Mouse (Mus musculus): ENCODE measurements around the gene Angel2. TPM values are rescaled to one million over a fixed set of nuclear protein-coding genes. Genes with fewer than 3 reads are reported as not detected.
A peak's percentile ranks its signal among the peaks of the same experiment; 100 is the strongest.

Gene Angel2
- polyA plus RNA-seq, 1 experiment = 17.7 TPM

DNA sequence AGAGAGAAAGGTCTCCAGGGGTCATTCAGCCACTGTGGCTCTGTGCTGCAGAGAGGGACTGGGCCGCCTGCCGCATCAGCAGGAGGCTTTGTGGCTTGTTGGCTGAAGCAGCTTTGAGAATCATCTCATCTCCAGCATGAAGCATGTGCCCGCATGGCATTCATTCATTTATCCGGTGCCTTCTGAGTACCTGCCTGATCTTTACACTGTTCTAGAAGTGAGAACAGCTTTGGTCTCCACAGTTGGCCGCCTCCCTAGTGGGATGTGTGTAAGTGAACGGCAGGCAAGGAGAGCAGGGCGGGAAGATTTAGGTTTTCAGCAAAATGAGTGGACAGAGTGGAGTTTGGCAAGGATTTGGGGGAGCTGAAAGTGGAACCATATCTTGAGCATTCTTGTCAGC lies 14.9 kb downstream of the Angel2 start:
- H3K36me3 ChIP-seq (ENCODE audit: control insufficient read depth, insufficient read depth) = peaks cover 41% of the 10 kb centered on the region
- H3K4me2 ChIP-seq (ENCODE audit: low read depth) = no peak overlapping the region
- no peaks in the 10 kb centered on the region for H3K79me2 ChIP-seq (ENCODE audit: control insufficient read depth, insufficient read depth)
- no peak overlapping the region for H3K4me3 ChIP-seq
- no peak for TF ChIP-seq REST (IDR thresholded peaks at IDR 0.05; ENCODE audit: insufficient read depth, insufficient read length)
- TF ChIP-seq MAX (IDR thresholded peaks at IDR 0.05; ENCODE audit: low read depth) = no peak
- TF ChIP-seq MYOG (IDR thresholded peaks at IDR 0.05; ENCODE audit: control insufficient read depth in 1 of 3, insufficient read depth in 1 of 3, insufficient read length in 2 of 3, low read depth in 2 of 3) = no peak
- TF ChIP-seq CEBPB (IDR thresholded peaks at IDR 0.05; ENCODE audit: insufficient read depth, poor library complexity, severe bottlenecking) = no peak
- TF ChIP-seq USF1 (IDR thresholded peaks at IDR 0.05; ENCODE audit: low read depth) = no peak
- TF ChIP-seq POLR2AphosphoS2 (IDR thresholded peaks at IDR 0.05; ENCODE audit: insufficient read length, low read depth) = no peak
- TF ChIP-seq E2F4 (IDR thresholded peaks at IDR 0.05; ENCODE audit: insufficient read depth) = no peak
- no peak for TF ChIP-seq SRF (IDR thresholded peaks at IDR 0.05; ENCODE audit: control insufficient read depth, insufficient read length, low read depth)
- TF ChIP-seq TCF3 (IDR thresholded peaks at IDR 0.05; ENCODE audit: insufficient read length, low read depth) = no peak
- H3ac ChIP-seq (ENCODE audit: control insufficient read depth, insufficient read length) = no peak overlapping the region
- no peaks in the 10 kb centered on the region for H3K27me3 ChIP-seq (ENCODE audit: control insufficient read depth, insufficient read depth, insufficient read length)

DNA sequence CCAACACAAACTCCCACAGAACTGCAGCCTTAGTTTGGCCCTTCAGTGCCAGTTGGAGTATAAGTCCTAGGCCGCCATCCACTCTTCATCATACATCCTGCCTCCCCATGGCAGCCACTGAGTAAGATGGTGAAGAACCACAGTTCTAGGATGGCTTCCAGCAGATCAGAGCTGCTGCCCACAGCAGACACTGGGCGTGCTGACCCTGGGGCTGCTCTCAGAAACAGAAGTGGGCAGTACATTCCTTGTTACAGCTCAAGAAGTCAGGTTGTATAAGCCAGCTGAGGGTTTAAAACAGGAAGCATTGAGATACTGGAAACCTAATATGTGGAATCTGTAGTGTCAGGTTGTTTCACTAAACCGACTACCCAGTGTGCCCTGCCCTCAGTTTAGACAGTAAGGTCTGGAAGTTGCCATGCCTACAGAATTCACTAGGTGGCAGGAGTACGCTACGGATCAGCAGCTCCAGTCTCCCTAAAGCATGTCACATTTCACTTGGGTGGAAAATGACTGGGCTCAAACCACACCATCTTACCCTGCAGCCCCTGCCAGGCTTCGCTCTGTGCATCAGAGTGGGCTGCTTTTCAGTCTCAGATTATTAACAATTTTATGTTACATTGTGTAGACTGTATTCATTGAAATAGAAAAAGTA lies 19.3 kb downstream of the Angel2 start:
- Histone ChIP-seq H3ac (ENCODE audit: control insufficient read depth, insufficient read length) (no peak overlapping the region), H3K27me3 (ENCODE audit: control insufficient read depth, insufficient read depth, insufficient read length) (no peaks in the 10 kb centered on the region)

DNA sequence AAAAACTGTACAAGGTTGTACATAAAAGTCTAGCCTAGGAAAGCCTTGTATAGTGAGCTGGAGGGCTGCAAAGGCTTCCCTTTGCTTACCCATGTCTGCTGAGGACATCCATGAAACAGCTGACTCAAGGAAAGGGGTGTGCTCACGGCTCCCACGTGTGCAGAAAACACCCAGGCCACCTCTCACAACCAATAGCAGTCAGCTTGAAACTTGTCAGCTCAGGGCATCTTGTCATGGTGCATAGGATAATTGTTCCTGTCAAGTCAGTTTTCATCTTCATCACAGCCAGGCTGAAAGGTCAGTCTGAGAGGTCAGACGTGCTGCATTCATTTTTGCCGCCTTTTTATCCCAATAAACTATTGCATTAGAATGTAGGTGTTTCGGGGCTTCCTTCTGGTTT lies 23.1 kb downstream of the Angel2 start:
- no peak for TF ChIP-seq REST (IDR thresholded peaks at IDR 0.05; ENCODE audit: insufficient read depth, insufficient read length)
- TF ChIP-seq MYOD1 (IDR thresholded peaks at IDR 0.05; ENCODE audit: control insufficient read depth in 1 of 3, insufficient read length in 2 of 3, low read depth in 2 of 3) = no peak
- no peak for TF ChIP-seq TCF3 (IDR thresholded peaks at IDR 0.05; ENCODE audit: insufficient read length, low read depth)
- no peak for TF ChIP-seq E2F4 (IDR thresholded peaks at IDR 0.05; ENCODE audit: insufficient read depth)
- TF ChIP-seq CEBPB (IDR thresholded peaks at IDR 0.05; ENCODE audit: insufficient read depth, poor library complexity, severe bottlenecking) = no peak
- no peak for TF ChIP-seq MYOG (IDR thresholded peaks at IDR 0.05; ENCODE audit: control insufficient read depth in 1 of 3, insufficient read depth in 1 of 3, insufficient read length in 2 of 3, low read depth in 2 of 3)
- no peak for TF ChIP-seq POLR2A (IDR thresholded peaks at IDR 0.05; ENCODE audit: insufficient read length, low read depth)
- TF ChIP-seq SRF (IDR thresholded peaks at IDR 0.05; ENCODE audit: control insufficient read depth, insufficient read length, low read depth) = no peak
- TF ChIP-seq MAX (IDR thresholded peaks at IDR 0.05; ENCODE audit: low read depth) = no peak
- TF ChIP-seq POLR2AphosphoS2 (IDR thresholded peaks at IDR 0.05; ENCODE audit: insufficient read length, low read depth) = no peak
- no peak for TF ChIP-seq TCF12 (IDR thresholded peaks at IDR 0.05; ENCODE audit: insufficient read depth, poor library complexity, severe bottlenecking)
- TF ChIP-seq USF1 (IDR thresholded peaks at IDR 0.05; ENCODE audit: low read depth) = no peak
- H3K79me2 ChIP-seq (ENCODE audit: control insufficient read depth, insufficient read depth) = no peaks in the 10 kb centered on the region
- H3K4me3 ChIP-seq = no peak overlapping the region
- peaks cover 36% of the 10 kb centered on the region for H3K36me3 ChIP-seq (ENCODE audit: control insufficient read depth, insufficient read depth)
- H3ac ChIP-seq (ENCODE audit: control insufficient read depth, insufficient read length) = no peak overlapping the region
- H3K4me2 ChIP-seq (ENCODE audit: low read depth) = no peak overlapping the region
- no peaks in the 10 kb centered on the region for H3K27me3 ChIP-seq (ENCODE audit: control insufficient read depth, insufficient read depth, insufficient read length)

More for the DNA sequence above, 19.3 kb downstream of the Angel2 start:
- Histone ChIP-seq H3K36me3 (ENCODE audit: control insufficient read depth, insufficient read depth) (peaks cover 38% of the 10 kb centered on the region), H3K4me2 (ENCODE audit: low read depth) (no peak overlapping the region), H3K79me2 (ENCODE audit: control insufficient read depth, insufficient read depth) (no peaks in the 10 kb centered on the region), H3K4me3 (no peak overlapping the region)
- no peak for TF ChIP-seq MYOG (IDR thresholded peaks at IDR 0.05; ENCODE audit: control insufficient read depth in 1 of 3, insufficient read depth in 1 of 3, insufficient read length in 2 of 3, low read depth in 2 of 3)
- peak; percentile 65 for TF ChIP-seq POLR2AphosphoS2 (IDR thresholded peaks at IDR 0.05; ENCODE audit: insufficient read length, low read depth)

DNA sequence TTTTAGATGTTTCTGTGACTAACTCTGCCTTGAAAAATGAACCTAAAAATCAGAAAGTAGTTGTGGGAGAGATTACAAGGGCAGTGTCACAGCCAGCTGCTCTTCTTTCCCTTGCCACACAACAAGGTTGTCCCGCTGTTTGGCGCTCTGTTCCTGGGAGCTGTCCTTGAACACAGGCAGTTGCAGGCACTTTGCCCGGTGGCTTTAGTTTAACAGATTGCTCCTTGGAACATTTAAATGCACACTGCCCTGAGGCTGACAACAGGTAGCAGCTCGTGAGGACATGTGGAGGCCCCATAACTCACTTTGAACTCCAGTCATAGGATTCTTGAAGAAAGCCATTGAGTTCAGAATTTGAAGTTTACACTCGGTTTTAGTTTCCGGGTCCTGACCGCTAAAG lies 23.5 kb downstream of the Angel2 start:
- Histone ChIP-seq H3K79me2 (ENCODE audit: control insufficient read depth, insufficient read depth) (no peaks in the 10 kb centered on the region), H3K4me2 (ENCODE audit: low read depth) (no peak overlapping the region), H3K27me3 (ENCODE audit: control insufficient read depth, insufficient read depth, insufficient read length) (no peaks in the 10 kb centered on the region), H3K36me3 (ENCODE audit: control insufficient read depth, insufficient read depth) (peaks cover 35% of the 10 kb centered on the region), H3ac (ENCODE audit: control insufficient read depth, insufficient read length) (no peak overlapping the region), H3K4me3 (no peak overlapping the region)
- TF ChIP-seq TCF3 (IDR thresholded peaks at IDR 0.05; ENCODE audit: insufficient read length, low read depth) (no peak), POLR2A (IDR thresholded peaks at IDR 0.05; ENCODE audit: insufficient read length, low read depth) (no peak), MYOG (IDR thresholded peaks at IDR 0.05; ENCODE audit: control insufficient read depth in 1 of 3, insufficient read depth in 1 of 3, insufficient read length in 2 of 3, low read depth in 2 of 3) (no peak), MYOD1 (IDR thresholded peaks at IDR 0.05; ENCODE audit: control insufficient read depth in 1 of 3, insufficient read length in 2 of 3, low read depth in 2 of 3) (no peak), POLR2AphosphoS2 (IDR thresholded peaks at IDR 0.05; ENCODE audit: insufficient read length, low read depth) (no peak), USF1 (IDR thresholded peaks at IDR 0.05; ENCODE audit: low read depth) (no peak), MAX (IDR thresholded peaks at IDR 0.05; ENCODE audit: low read depth) (no peak), CEBPB (IDR thresholded peaks at IDR 0.05; ENCODE audit: insufficient read depth, poor library complexity, severe bottlenecking) (no peak), E2F4 (IDR thresholded peaks at IDR 0.05; ENCODE audit: insufficient read depth) (no peak), TCF12 (IDR thresholded peaks at IDR 0.05; ENCODE audit: insufficient read depth, poor library complexity, severe bottlenecking) (no peak), REST (IDR thresholded peaks at IDR 0.05; ENCODE audit: insufficient read depth, insufficient read length) (no peak), SRF (IDR thresholded peaks at IDR 0.05; ENCODE audit: control insufficient read depth, insufficient read length, low read depth) (no peak)

DNA sequence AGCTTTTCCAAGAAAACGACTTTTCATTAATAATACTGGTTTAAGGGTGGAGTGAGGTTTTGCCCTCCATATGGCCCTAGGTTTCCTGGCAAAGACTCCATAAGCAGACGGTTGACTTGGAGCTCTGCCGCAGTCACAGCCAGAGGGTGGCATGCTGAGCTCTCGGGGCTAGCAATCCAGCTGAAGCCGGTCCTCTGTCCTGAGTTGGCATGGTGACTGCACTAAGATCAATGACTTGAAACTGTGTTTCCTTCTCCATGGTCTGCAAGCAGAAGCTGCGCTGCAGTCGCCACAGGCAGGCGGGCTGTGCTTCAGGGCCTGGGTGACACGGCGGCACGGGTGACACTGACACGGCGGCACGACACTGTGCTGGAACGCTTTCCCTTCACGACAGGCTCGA lies 23.9 kb downstream of the Angel2 start:
- no peak for TF ChIP-seq USF1 (IDR thresholded peaks at IDR 0.05; ENCODE audit: low read depth)
- no peak for TF ChIP-seq POLR2A (IDR thresholded peaks at IDR 0.05; ENCODE audit: insufficient read length, low read depth)
- TF ChIP-seq MYOD1 (IDR thresholded peaks at IDR 0.05; ENCODE audit: control insufficient read depth in 1 of 3, insufficient read length in 2 of 3, low read depth in 2 of 3) = no peak
- TF ChIP-seq MYOG (IDR thresholded peaks at IDR 0.05; ENCODE audit: control insufficient read depth in 1 of 3, insufficient read depth in 1 of 3, insufficient read length in 2 of 3, low read depth in 2 of 3) = no peak
- TF ChIP-seq SRF (IDR thresholded peaks at IDR 0.05; ENCODE audit: control insufficient read depth, insufficient read length, low read depth) = no peak
- TF ChIP-seq CEBPB (IDR thresholded peaks at IDR 0.05; ENCODE audit: insufficient read depth, poor library complexity, severe bottlenecking) = no peak
- no peak for TF ChIP-seq MAX (IDR thresholded peaks at IDR 0.05; ENCODE audit: low read depth)
- no peak for TF ChIP-seq POLR2AphosphoS2 (IDR thresholded peaks at IDR 0.05; ENCODE audit: insufficient read length, low read depth)
- H3K27me3 ChIP-seq (ENCODE audit: control insufficient read depth, insufficient read depth, insufficient read length) = no peaks in the 10 kb centered on the region
- H3K36me3 ChIP-seq (ENCODE audit: control insufficient read depth, insufficient read depth) = peaks cover 35% of the 10 kb centered on the region

More for the DNA sequence above, 23.9 kb downstream of the Angel2 start:
- no peak overlapping the region for H3K4me3 ChIP-seq
- H3K4me2 ChIP-seq (ENCODE audit: low read depth) = no peak overlapping the region
- no peak overlapping the region for H3ac ChIP-seq (ENCODE audit: control insufficient read depth, insufficient read length)
- no peaks in the 10 kb centered on the region for H3K79me2 ChIP-seq (ENCODE audit: control insufficient read depth, insufficient read depth)

All from myocyte (in vitro differentiated cells).